Mouse (Mus musculus) G1E (cell line): ENCODE results near the gene Dennd2a.

Source experiments
- CTCF ChIP-seq: IDR thresholded peaks from 2 replicates; pipeline ENCODE4 v1.5.1; 2012; ENCODE audit warnings: low read depth, low read length, inconsistent platforms, mixed read lengths
- GATA1 ChIP-seq: IDR thresholded peaks from 2 replicates; pipeline ENCODE4 v1.6.1; 2012; ENCODE audit warnings: borderline replicate concordance, low read length, inconsistent platforms, mixed read lengths
- GATA2 ChIP-seq: IDR thresholded peaks from 2 replicates; pipeline ENCODE4 v1.6.1; 2012; ENCODE audit warnings: low read depth, low read length, inconsistent platforms, borderline replicate concordance
- POLR2AphosphoS5 ChIP-seq: IDR thresholded peaks from 2 replicates; pipeline ENCODE4 v1.6.1; 2012; ENCODE audit warnings: low read depth, low read length, inconsistent platforms; ENCODE audit not compliant: insufficient replicate concordance
- TAL1 ChIP-seq: conservative IDR thresholded peaks from 2 replicates; pipeline ENCODE4 v1.6.1; 2012; ENCODE audit warnings: low read depth, low read length, inconsistent platforms, mixed read lengths

DNA sequence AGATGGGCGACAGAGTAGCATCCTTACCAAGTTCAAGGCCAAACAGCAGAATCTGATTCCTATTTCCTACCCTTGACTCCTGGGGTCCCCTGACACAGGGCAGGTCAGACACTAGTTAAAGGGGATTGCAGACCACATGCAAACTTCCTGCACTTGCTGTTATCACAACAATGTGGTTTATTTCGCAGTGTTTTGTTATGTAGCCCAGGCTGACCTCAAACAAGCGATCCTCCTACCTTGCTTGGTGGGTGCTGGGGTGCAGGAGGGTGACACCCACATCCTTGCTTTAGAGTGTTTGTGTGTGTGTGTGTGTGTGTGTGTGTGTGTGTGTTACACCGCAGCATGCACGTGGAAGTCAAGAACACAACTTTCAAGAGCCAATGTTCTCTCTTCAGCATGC is 88.2 kb downstream of the Dennd2a start:
- TF ChIP-seq TAL1, result no peak
- no peak for TF ChIP-seq GATA1
- no peak for TF ChIP-seq CTCF
- no peak for TF ChIP-seq POLR2AphosphoS5
- no peak for TF ChIP-seq GATA2
